Mouse (Mus musculus) erythroid progenitor cell, adult 5-6 weeks (primary cell): Measurements from ENCODE around the gene Thrb. TPM values are rescaled to one million over a fixed set of nuclear protein-coding genes. Genes with fewer than 3 reads are reported as not detected.

Experiments used
- ATAC-seq: replicated peaks from 2 replicates; pipeline ENCODE4 v1.8.0; 2016; ENCODE audit warnings: moderate number of reproducible peaks, mild to moderate bottlenecking, moderate TSS enrichment, inconsistent platforms; ENCODE audit not compliant: poor library complexity, low FRiP score, severe bottlenecking
- total RNA-seq, 2 experiments: library from RNA; stranded (forward) in 1 of 2; stranded (reverse) in 1 of 2; fragments of 150-400 nt in 1 of 2; fragments of 186-747, 209-891 nt in 1 of 2; gene quantifications; 2 replicates each; pipeline versions ENCODE4 v1.2.3 to v1.2.4; 2015 to 2017; ENCODE audit warnings: low replicate concordance in 2 of 2

Thrb gene
- total RNA-seq, 2 experiments from 2014 or later, result 0.91 TPM; not detected in 1

- ATAC-seq, result no peak
Measured at GRCm38 (mm10) chr14:17852236-17852635, 192.2 kb downstream of the Thrb start.

GRCm38 (mm10) chr14:17859790-17860385 lies 199.8 kb downstream of the Thrb start:
- no peak for ATAC-seq

- ATAC-seq, result no peak
Measured at GRCm38 (mm10) chr14:17862651-17863050, 202.6 kb downstream of the Thrb start.

GRCm38 (mm10) chr14:17863701-17864320 lies 203.8 kb downstream of the Thrb start:
- no peak for ATAC-seq

- ATAC-seq, result no peak
Measured at GRCm38 (mm10) chr14:17868326-17868725, 208.3 kb downstream of the Thrb start.

GRCm38 (mm10) chr14:17875946-17876345 lies 215.9 kb downstream of the Thrb start:
- ATAC-seq, result no peak

GRCm38 (mm10) chr14:17879446-17879845 lies 219.4 kb downstream of the Thrb start:
- ATAC-seq, result no peak

GRCm38 (mm10) chr14:17884884-17885283 lies 224.8 kb downstream of the Thrb start:
- ATAC-seq, result no peak

- no peak for ATAC-seq
Measured at GRCm38 (mm10) chr14:17885320-17885719, 225.3 kb downstream of the Thrb start.

GRCm38 (mm10) chr14:17894791-17895190 lies 234.7 kb downstream of the Thrb start:
- ATAC-seq, result no peak

GRCm38 (mm10) chr14:17899733-17900413 lies 239.8 kb downstream of the Thrb start:
- ATAC-seq, result no peak

GRCm38 (mm10) chr14:17900414-17900795 lies 240.3 kb downstream of the Thrb start:
- no peak for ATAC-seq

GRCm38 (mm10) chr14:17902426-17902825 lies 242.4 kb downstream of the Thrb start:
- ATAC-seq, result no peak

GRCm38 (mm10) chr14:17903121-17903520 lies 243.1 kb downstream of the Thrb start:
- no peak for ATAC-seq

- ATAC-seq, result no peak
Measured at GRCm38 (mm10) chr14:17904554-17904953, 244.5 kb downstream of the Thrb start.

GRCm38 (mm10) chr14:17905627-17906026 lies 245.6 kb downstream of the Thrb start:
- no peak for ATAC-seq

- no peak for ATAC-seq
Measured at GRCm38 (mm10) chr14:17906931-17907330, 246.9 kb downstream of the Thrb start.

- no peak for ATAC-seq
Measured at GRCm38 (mm10) chr14:17911157-17911556, 251.1 kb downstream of the Thrb start.

GRCm38 (mm10) chr14:17912573-17913207 lies 252.6 kb downstream of the Thrb start:
- ATAC-seq, result no peak

GRCm38 (mm10) chr14:17915556-17915955 lies 255.5 kb downstream of the Thrb start:
- no peak for ATAC-seq

GRCm38 (mm10) chr14:17916651-17917050 lies 256.6 kb downstream of the Thrb start:
- ATAC-seq, result no peak
